Mouse (Mus musculus): ENCODE data around the gene Carns1. TPM values are rescaled to one million over a fixed set of nuclear protein-coding genes. Genes with fewer than 3 reads are reported as not detected.

Carns1 gene
- polyA plus RNA-seq (2017; shearing (Covaris generic)): 6.9 TPM

DNA sequence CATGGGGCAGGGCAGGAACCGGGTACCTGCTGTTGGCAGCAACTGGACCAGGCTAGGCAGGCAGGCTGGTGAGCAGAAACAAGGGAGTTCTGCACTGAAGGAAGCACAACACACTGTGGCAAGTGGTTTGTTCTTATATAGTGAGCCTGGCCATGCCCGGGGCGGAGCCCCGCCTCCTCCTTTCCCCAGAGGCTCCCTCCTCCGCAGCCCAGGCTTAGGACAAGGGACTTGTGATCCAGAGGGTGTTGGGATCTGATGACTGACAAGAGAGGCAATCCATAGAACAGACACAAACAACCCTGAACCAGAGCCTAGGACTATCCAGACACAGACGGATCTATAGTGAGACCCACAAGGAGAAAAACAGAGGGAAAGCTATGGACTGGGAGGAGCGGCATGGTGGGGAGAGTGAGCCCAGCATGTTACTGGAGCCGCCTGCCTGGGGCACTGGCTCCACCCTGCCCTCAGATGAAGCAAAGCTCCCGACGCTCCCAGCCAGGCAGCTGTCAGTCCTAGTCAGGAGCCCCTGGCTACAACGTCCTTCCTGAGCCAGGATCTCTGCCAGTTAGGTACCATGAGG lies at the start of gene Carns1:
TSS of gene Carns1 (minus strand) at position 112 of the 580 bp plus-strand sequence.

DNA sequence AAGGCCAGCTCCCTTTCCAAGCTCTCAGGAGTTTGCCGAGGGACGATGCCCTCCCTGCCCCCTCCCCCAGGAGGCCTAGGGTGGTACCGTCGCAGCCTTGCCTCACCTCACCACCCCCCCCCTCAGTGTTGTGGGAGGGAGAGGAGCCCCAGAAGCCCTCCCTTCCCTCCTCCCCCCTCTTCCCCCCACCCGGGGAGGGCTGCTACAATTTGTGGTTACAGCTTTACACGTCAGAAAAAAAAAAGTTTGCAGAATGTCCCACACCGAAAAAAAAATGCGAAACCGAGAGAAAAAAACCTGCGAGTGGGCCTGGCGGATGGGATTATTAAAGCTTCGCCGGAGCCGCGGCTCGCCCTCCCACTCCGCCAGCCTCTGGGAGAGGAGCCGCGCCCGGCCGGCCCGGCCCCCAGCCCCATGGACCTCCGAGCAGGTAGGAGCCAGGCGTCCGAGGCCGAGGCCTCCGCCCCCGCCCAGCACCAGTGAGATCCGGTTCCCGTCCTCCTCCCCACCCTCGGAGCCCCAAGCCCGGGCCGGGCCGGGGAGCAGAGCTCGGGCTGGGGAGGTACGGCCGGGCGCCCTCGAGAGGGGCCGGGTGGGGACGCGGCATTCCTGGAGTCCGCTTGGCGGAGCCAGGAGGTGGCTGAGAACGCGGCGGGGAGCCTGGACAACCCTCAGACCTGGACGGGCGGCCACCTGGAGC lies 38.9 kb upstream of the Carns1 start, which contains the start of the genes Clcf1 and AC109138.7:
TSS of gene Clcf1 (plus strand) at position 168 of the 700 bp plus-strand sequence.
TSS of gene AC109138.7 (plus strand) at position 287 of the 700 bp plus-strand sequence.

DNA sequence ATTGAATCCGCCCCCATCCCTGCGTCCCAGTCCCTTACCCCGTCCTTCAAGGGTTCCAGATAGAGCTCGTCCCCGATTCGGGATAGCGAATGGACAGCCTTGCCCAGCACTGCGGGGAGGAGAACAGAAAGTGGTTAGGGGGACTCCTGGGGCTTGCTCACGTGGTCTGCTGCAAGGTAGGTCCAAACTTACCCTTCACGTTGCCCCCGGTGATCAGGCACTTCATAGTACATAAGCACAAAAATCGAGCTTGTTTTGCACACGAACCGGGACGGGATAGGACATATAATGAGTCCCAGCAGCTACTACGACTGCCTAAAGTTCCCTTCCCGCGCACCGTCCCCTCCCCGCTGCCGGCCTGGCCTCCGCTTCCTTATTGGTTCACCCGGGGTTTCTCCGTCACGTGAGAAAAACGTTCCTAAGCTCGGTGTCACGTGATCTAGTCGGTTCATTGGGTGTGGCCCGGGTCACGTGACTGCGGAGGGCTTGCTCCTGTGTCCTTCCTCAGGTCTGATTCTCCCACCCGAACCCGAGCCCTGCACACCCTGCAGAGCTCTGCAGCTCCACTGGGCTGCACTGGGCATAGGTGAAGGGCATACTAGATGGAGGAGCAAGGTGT lies 26.1 kb upstream of the Carns1 start, which contains the start of gene Rad9a:
TSS of gene Rad9a (minus strand) at position 372 of the 619 bp plus-strand sequence.

DNA sequence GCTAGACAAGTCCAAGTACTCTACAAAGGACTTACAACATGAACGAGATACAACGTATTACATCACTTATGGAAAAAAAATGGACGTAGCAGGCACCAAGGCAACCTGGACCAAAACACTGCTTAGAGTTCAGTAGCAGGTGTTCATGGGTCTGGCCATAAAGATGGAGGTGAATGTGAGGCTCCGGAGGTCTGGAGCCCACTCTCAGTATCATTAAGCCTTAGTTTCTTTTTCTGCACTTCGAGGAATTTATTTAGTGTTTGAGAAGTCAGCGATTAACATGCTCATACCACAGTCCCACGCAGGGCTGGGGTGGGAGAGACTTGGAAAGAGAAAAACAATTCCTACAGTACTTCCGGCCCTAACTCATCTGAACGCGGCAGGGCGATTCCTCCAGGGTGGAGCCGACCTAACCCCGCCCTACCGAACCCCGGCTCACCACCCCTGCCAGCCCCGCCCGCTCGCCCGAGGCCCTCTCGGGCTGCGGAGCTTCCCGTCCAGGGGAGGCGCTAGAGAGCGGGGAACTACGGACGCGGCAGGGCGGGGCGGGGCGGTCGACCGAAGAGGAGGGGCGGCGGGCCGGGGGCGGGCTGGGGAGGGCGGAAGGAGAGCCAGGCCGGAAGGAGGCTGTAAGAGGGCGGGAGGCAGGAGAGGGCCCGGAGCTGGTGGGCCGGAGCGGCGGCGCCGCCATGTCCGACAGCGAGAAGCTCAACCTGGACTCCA lies 16.4 kb upstream of the Carns1 start, which contains the start of gene Ppp1ca:
TSS of gene Ppp1ca (plus strand) at position 538 of the 723 bp plus-strand sequence.

DNA sequence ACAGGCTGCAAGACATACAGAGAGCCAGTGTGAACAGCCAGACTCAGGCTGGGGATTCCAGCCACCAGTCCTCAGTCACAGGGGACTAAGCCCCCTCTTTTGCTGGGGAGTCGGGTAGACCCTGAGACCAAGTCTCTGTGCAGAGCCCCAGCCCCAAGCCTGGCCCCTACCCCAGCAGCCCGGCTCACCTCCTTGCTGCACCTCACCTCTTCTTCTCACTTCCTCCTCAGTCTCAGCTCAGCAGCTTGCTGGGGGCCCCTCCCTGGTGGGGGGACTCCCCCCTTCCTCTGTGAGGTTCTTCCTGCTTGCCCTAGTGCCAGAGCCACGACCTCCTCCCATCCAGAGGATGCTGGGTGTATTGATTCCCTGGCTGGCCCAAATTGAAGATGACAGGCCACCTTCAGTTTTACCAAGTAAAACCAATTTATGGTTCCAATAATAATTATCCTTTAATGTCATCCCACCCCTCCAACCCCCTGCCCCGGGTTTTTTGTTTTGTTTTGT lies 15.6 kb upstream of the Carns1 start, which contains the start of gene Tbc1d10c:
TSS of gene Tbc1d10c (minus strand) at position 454 of the 504 bp plus-strand sequence.

DNA sequence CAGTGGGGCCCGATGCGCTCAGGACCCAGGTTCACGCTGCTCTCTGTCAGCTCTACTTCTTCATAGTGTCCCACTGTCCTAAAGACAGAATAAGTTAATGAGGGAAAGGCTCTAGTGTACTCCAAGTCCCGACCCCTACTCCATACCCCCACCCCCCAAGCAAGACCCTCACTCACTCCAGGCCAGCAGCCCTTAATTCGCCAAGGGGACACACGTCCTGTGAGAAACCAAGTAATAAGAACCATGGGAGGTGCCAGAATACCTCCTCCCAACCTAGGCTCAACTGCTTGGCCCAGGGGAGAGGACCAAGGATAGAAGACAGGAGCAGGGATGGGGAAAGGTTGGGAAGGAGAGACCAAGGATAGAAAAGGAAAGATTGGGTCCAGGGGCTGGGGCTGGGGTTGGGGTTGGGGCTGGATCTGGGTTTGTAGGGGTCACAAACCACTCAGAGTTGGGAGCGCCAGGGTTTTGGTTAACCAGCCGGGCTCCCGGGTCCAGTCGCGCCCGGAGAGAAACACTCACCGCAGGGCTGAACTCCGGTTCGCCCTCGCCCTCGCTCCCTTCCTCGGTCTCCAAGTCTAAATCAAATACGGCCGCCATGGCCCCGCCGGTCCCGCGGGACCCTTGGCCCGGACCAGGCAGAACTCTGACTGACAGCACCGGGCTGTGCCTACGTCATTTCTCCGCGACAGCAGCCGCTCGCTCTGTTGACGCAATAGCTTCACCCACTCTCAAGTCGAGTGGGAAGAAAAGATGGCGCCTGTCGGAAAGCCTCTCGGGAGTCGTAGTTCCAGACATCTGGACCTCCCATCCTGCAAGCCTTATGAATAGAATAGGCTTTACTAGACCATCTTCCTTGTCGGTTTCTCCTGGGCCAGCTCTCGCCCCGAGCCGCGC lies 12.4 kb downstream of the Carns1 start, which contains the start of gene Rps6kb2:
TSS of gene Rps6kb2 (minus strand) at position 709 of the 897 bp plus-strand sequence.

DNA sequence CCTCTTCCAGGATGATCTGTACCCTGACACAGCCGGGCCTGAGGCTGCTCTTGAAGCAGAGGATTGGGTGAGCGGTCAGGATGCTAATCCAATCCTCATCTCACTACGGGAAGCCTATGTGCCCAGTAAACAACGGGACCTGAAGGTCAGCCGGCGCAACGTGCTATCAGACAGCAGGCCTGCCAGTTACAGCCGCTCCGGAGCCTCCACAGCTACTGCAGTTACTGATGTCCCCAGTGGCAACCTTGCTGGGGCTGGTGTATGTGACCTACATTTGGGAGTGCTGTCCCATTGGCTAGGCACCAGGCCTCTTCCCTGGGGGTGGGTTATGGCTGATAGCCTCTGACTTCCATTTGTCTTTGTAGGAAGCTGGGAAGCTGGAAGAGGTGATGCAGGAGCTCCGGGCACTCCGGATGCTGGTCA lies 22.0 kb downstream of the Carns1 start, which contains the start of gene Ptprcap:
TSS of gene Ptprcap (plus strand) at position 373 of the 423 bp plus-strand sequence.

DNA sequence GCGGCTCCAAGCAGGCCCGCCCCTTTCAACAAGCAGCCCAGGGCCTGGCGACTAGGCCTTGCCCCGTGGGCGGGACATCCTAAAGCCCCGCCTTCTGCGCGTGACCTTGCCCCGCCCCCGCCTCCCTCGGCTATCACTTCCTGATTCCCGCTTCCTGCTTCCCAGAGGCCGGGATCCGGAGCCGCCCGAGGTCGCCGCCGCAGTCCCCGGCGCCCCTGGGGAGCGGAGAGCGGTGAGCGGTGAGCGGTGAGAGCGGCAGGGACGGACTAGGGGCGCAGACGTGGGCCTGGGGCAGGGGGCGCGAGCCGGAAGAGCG lies 26.8 kb downstream of the Carns1 start, which contains the start of gene Coro1b:
TSS of gene Coro1b (plus strand) at position 129 of the 316 bp plus-strand sequence.

DNA sequence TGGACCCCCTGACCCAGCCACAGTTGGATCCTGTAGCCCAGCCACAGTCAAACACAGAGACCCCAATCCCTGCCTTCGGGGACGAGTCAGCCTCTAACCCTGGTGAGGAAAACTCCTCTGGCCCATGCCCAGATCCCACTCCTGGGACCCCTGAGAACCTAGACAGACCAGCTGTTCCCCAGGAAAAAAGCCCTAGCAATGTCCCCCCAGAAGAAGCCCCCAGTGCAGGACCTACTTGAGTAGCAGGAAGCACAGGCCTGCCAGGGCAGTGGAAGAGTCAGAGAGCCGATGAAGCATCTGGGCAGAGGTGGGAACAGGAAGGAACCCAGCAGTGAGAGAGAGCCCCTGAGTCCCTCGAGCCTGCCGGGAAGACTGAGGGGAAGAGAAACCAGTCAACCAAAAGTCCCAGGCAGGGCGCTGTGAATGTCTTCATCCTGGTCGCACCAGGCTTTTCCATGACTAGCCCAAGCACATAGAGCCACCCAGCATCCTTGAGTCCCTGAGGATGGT lies 31.5 kb downstream of the Carns1 start, which contains the start of gene Cabp4:
TSS of gene Cabp4 (minus strand) at position 275 of the 510 bp plus-strand sequence.

DNA sequence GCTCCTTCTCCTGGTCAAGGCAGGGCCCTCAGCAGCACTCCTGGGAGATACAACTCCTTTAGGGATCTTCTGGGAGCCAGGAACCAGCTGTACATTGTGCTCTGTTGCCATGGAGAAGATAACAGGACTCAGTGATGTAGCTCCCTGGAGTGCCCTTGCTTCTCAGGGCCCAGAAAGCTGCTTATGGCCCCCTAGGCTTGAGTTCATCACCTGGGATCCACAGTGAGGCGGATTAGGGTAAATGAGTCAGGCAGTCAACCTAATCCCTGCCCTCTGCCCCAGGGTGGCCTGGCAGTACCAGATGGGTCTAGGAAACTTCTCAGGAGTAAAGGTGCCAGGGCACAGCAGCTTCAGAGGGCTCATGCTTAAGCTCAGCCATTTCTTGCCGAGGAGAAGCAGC lies 35.8 kb downstream of the Carns1 start, which contains the start of gene Gpr152:
TSS of gene Gpr152 (plus strand) at position 342 of the 400 bp plus-strand sequence.

DNA sequence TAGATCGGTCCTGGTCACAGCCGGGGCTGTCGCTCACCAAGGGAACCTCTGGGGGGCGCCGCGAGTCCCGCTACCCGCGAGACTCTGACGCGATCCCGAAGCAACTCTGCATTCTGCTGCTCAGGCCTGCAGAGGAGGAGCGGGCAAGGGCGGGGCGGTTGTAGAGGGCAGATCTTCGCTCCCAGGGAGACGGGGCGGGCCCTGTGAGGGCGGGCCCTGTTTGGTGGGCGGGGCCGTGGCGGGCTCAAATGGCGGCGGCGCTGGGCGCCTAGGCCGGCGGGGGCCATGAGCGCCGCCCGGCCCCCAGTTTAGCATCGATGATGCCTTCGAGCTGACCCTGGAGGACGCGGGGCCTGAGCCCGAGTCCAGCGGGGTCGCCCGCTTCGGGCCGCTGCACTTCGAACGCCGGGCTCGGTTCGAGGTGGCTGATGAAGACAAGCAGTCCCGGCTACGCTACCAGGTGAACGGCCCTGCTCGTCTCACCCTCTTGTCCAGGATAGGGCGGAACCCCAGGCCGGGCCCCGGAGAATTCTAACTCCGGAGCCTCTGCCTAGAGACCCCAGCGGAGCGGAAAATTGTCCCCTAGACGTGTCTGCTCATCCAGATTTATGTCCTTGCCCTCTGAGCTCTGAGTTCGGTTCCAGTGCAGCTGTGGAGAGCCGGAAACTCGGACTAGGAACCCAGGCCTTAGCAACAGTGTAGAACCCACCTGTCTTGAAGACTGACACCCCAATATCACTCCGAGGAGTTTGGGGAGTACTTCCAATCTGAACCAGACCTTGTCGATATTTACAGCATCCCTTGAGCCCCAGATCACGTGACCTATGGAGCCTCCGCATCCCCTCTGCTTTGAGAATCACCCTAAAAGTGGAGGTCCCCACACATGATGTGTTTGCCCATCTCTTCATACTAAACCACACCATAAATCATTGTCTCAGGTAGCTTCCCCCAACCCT lies 49.3 kb downstream of the Carns1 start, which contains the start of gene Aip:
TSS of gene Aip (minus strand) at position 118 of the 956 bp plus-strand sequence.

Other genes with a start within 250 kb of the Carns1 start
- gene Aldh3b1, start 245.7 kb downstream of the Carns1 start, polyA plus RNA-seq (2017; shearing (Covaris generic)): 0.75 TPM
- 58.1 TPM for gene Unc93b1, start 240.3 kb downstream of the Carns1 start, polyA plus RNA-seq (2017; shearing (Covaris generic))
- not detected for gene Aldh3b3, start 216.8 kb downstream of the Carns1 start, polyA plus RNA-seq (2017; shearing (Covaris generic))
- gene Aldh3b2, start 203.2 kb downstream of the Carns1 start, polyA plus RNA-seq (2017; shearing (Covaris generic)): not detected
- 0.40 TPM for gene Acy3, start 188.9 kb downstream of the Carns1 start, polyA plus RNA-seq (2017; shearing (Covaris generic))
- gene Tbx10, start 182.7 kb downstream of the Carns1 start, polyA plus RNA-seq (2017; shearing (Covaris generic)): 0.16 TPM
- 8.7 TPM for gene Nudt8, start 174.9 kb downstream of the Carns1 start, polyA plus RNA-seq (2017; shearing (Covaris generic))
- gene Gm49405, start 174.9 kb downstream of the Carns1 start, polyA plus RNA-seq (2017; shearing (Covaris generic)): 1.8 TPM
- 1.7 TPM for gene Doc2g, start 172.2 kb downstream of the Carns1 start, polyA plus RNA-seq (2017; shearing (Covaris generic))
- 155 TPM for gene Ndufv1, start 162.7 kb downstream of the Carns1 start, polyA plus RNA-seq (2017; shearing (Covaris generic))
- 631 TPM for gene Gstp1, start 137.5 kb downstream of the Carns1 start, polyA plus RNA-seq (2017; shearing (Covaris generic))
- gene Gstp2, start 129.5 kb downstream of the Carns1 start, polyA plus RNA-seq (2017; shearing (Covaris generic)): 3.4 TPM
- gene Gstp3, start 115.9 kb downstream of the Carns1 start, polyA plus RNA-seq (2017; shearing (Covaris generic)): 112 TPM
- gene Cabp2, start 93.9 kb downstream of the Carns1 start, polyA plus RNA-seq (2017; shearing (Covaris generic)): not detected
- 956 TPM for gene Cdk2ap2, start 78.3 kb downstream of the Carns1 start, polyA plus RNA-seq (2017; shearing (Covaris generic))
- 367 TPM for gene Pitpnm1, start 75.5 kb downstream of the Carns1 start, polyA plus RNA-seq (2017; shearing (Covaris generic))
- 206 TPM for gene Aip, start 49.6 kb downstream of the Carns1 start, polyA plus RNA-seq (2017; shearing (Covaris generic))
- gene Gpr152, start 35.7 kb downstream of the Carns1 start, polyA plus RNA-seq (2017; shearing (Covaris generic)): 0.07 TPM
- gene Cabp4, start 31.4 kb downstream of the Carns1 start, polyA plus RNA-seq (2017; shearing (Covaris generic)): 0.39 TPM
- gene Coro1b, start 26.9 kb downstream of the Carns1 start, polyA plus RNA-seq (2017; shearing (Covaris generic)): 477 TPM
- 1,844 TPM for gene Ptprcap, start 21.9 kb downstream of the Carns1 start, polyA plus RNA-seq (2017; shearing (Covaris generic))
- 49.2 TPM for gene Rps6kb2, start 12.1 kb downstream of the Carns1 start, polyA plus RNA-seq (2017; shearing (Covaris generic))
- 832 TPM for gene Tbc1d10c, start 15.8 kb upstream of the Carns1 start, polyA plus RNA-seq (2017; shearing (Covaris generic))
- gene Ppp1ca, start 16.6 kb upstream of the Carns1 start, polyA plus RNA-seq (2017; shearing (Covaris generic)): 1,230 TPM
- 81.5 TPM for gene Rad9a, start 26.2 kb upstream of the Carns1 start, polyA plus RNA-seq (2017; shearing (Covaris generic))
- gene Clcf1, start 38.8 kb upstream of the Carns1 start, polyA plus RNA-seq (2017; shearing (Covaris generic)): 24.8 TPM
- not detected for gene AC109138.7, start 38.9 kb upstream of the Carns1 start, polyA plus RNA-seq (2017; shearing (Covaris generic))
- 138 TPM for gene Pold4, start 56.4 kb upstream of the Carns1 start, polyA plus RNA-seq (2017; shearing (Covaris generic))
- 1.1 TPM for gene Ssh3, start 93.7 kb upstream of the Carns1 start, polyA plus RNA-seq (2017; shearing (Covaris generic))
- 5.1 TPM for gene Ankrd13d, start 107.7 kb upstream of the Carns1 start, polyA plus RNA-seq (2017; shearing (Covaris generic))
- gene Grk2, start 130.7 kb upstream of the Carns1 start, polyA plus RNA-seq (2017; shearing (Covaris generic)): 58.4 TPM
- 48.9 TPM for gene Kdm2a, start 222.8 kb upstream of the Carns1 start, polyA plus RNA-seq (2017; shearing (Covaris generic))

Data from activated CD4-positive, CD25-positive, alpha-beta regulatory T cell, adult 9 weeks (primary cell).